Mouse (Mus musculus) fibroblast of lung, adult 2 months (primary cell): ENCODE data around the gene Tmem238l.

Experiments used
- DNase-seq: peaks from one replicate; pipeline ENCODE4 v3.0.0-alpha.2; 2011; ENCODE audit warnings: low read depth

The Tmem238l gene

GRCm38 (mm10) chr11:66975606-66976330, 19.3 kb downstream of the Tmem238l start:
- DNase-seq = no peak

- DNase-seq = no peak
Observed at GRCm38 (mm10) chr11:66981336-66982115, 25.1 kb downstream of the Tmem238l start.

- no peak for DNase-seq
Observed at GRCm38 (mm10) chr11:66982794-66983193, 26.4 kb downstream of the Tmem238l start.

- DNase-seq = no peak
Observed at GRCm38 (mm10) chr11:66983422-66984164, 27.2 kb downstream of the Tmem238l start.

GRCm38 (mm10) chr11:66984165-66985135, 28.0 kb downstream of the Tmem238l start:
- DNase-seq = peak; percentile 22

- no peak for DNase-seq
Observed at GRCm38 (mm10) chr11:66985136-66985702, 28.8 kb downstream of the Tmem238l start.

GRCm38 (mm10) chr11:66992150-66992549, 35.7 kb downstream of the Tmem238l start:
- no peak for DNase-seq

- DNase-seq = no peak
Observed at GRCm38 (mm10) chr11:66993674-66994073, 37.2 kb downstream of the Tmem238l start.

- DNase-seq = no peak
Observed at GRCm38 (mm10) chr11:66996446-66996845, 40.0 kb downstream of the Tmem238l start.

GRCm38 (mm10) chr11:66998467-66999403, 42.3 kb downstream of the Tmem238l start:
- DNase-seq = no peak

- no peak for DNase-seq
Observed at GRCm38 (mm10) chr11:67000671-67001070, 44.2 kb downstream of the Tmem238l start.

- no peak for DNase-seq
Observed at GRCm38 (mm10) chr11:67001717-67002116, 45.3 kb downstream of the Tmem238l start.

GRCm38 (mm10) chr11:67002911-67003310, 46.5 kb downstream of the Tmem238l start:
- DNase-seq = no peak

- DNase-seq = no peak
Observed at GRCm38 (mm10) chr11:67007961-67008360, 51.5 kb downstream of the Tmem238l start.

- no peak for DNase-seq
Observed at GRCm38 (mm10) chr11:67008528-67008927, 52.1 kb downstream of the Tmem238l start.

- DNase-seq = no peak
Observed at GRCm38 (mm10) chr11:67010430-67010829, 54.0 kb downstream of the Tmem238l start.

GRCm38 (mm10) chr11:67011635-67012034, 55.2 kb downstream of the Tmem238l start:
- DNase-seq = no peak
